Mouse (Mus musculus): ENCODE measurements around the gene Tle4. TPM values are rescaled to one million over a fixed set of nuclear protein-coding genes. Genes with fewer than 3 reads are reported as not detected.

The Tle4 gene
- total and polyA plus RNA-seq, 2 experiments from 2014 or later, result 16.3 to 38.9 TPM

DNA sequence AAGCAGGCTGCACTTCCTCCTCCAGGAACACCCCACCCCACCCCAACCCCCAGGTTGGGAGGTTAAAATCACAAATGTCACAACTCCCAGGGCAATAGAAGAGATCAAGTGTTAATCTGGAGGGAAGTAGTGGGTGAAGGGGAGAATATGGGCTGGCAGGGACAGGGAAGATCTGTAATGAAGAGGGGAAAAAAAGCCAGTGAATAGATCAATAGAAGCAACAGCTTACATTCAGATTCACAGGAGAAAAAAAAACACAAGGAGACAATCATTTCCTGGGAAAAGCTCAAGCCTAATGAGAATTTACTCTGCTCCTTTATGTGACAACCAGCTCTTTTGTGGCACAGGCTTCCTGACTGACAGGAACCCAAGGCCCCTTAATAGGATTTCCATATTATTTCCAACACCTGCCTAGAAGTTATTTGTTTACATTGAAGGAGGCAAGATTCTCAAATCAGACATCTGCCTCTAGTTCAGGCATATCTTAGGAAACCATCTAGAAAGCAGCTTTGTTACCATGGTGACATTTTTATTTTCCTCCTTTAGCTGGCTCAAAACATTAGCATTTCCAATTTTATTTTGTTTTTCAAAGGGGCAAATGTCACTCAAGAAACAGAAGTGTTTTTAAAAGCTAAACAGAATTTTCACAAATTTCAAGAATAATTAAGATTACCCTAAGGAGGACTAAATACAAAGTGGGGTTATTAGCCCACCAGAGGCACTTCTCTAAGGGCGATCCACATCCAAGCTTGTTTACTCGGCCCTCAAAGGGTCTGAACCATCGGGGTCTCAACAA, 90.8 kb downstream of the Tle4 start:
- no peak overlapping the region for H3K27ac ChIP-seq
- H3K36me3 ChIP-seq (ENCODE audit: insufficient read depth, low read length), result no peaks in the 10 kb centered on the region
- peaks cover 25% of the 10 kb centered on the region for H3K4me1 ChIP-seq (ENCODE audit: insufficient read depth, low read length)
- no peak overlapping the region for H3K4me3 ChIP-seq (ENCODE audit: low read length)
- H3K4me2 ChIP-seq (ENCODE audit: low read depth, low read length), result no peak overlapping the region
- H3K9me3 ChIP-seq (ENCODE audit: low read length), result no peaks in the 10 kb centered on the region
- ATAC-seq (no peak), DNase-seq (ENCODE audit: low spot score) (no peak)
- H3K9ac ChIP-seq (replicated peaks; ENCODE audit: low read length), result no peak overlapping the region
- TF ChIP-seq CTCF (IDR thresholded peaks at IDR 0.05; ENCODE audit: low read depth), result no peak
- H3K27me3 ChIP-seq (ENCODE audit: insufficient read depth, low read length), result no peaks in the 10 kb centered on the region
- WGBS, result 32% methylated on average over 3 of the region's 3 CpGs

DNA sequence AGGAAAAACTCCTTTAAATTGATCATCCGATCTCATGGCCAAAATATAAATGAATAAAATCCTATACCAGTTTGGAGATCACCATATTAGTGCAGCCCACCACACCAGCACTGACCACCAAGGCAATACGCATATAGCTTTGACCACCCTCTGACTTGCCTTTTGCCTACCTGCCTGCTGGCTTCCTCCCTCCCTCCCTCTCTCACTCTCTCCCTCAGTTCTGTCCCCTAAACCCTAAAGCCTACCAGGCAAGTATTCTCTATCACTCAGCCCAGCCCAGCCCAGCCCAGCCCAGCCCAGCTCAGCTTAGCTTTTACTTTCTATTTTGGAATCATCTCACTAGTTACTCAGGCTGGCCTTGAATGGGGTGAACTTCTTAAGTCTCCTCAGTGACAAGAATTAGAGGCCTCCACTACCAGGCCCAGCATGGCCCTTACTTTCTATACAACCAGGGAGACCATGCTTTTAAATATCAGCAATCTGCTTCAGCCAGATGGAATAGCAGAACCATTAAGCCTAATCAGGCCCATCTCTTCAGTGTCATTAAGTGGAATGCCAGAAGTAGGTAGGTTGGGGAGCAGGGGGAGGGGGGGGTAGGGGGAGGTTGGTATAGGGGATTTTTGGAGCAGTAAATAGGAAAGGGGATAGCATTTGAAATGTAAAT, 91.8 kb downstream of the Tle4 start:
- 45% methylated on average over 2 of the region's 2 CpGs for WGBS
- Histone ChIP-seq H3K9me3 (ENCODE audit: low read length) (no peaks in the 10 kb centered on the region), H3K4me3 (ENCODE audit: low read length) (no peak overlapping the region), H3K4me1 (ENCODE audit: insufficient read depth, low read length) (peaks cover 25% of the 10 kb centered on the region), H3K27ac (peak overlapping the region; percentile 49; the same call in 1 of the 2 replicates), H3K27me3 (ENCODE audit: insufficient read depth, low read length) (no peaks in the 10 kb centered on the region), H3K36me3 (ENCODE audit: insufficient read depth, low read length) (no peaks in the 10 kb centered on the region), H3K9ac (replicated peaks; ENCODE audit: low read length) (no peak overlapping the region), H3K4me2 (ENCODE audit: low read depth, low read length) (peak overlapping the region; percentile 29)
- no peak for DNase-seq (ENCODE audit: low spot score)
- peak; percentile 48 for ATAC-seq
- TF ChIP-seq CTCF (IDR thresholded peaks at IDR 0.05; ENCODE audit: low read depth), result no peak

DNA sequence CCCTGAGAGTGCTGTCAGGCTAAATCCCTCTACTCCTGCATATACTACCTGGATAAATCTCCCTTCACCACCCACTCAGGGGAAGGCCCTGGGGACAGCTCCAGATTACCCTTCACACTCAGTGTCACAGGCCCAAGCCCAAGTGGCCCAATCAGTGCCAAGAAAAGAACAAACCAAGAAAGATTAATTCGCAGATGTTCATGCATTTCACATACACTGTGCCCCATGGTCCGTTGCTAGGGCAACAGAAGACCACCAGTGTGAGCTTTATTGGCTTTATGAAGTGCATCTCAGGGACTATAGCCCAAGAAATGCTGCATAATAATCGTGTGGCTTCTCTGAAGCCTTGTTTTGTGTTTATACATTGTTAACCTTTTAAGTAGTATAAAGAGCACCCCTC, 92.5 kb downstream of the Tle4 start:
- peaks cover 28% of the 10 kb centered on the region for H3K4me1 ChIP-seq (ENCODE audit: insufficient read depth, low read length)
- H3K9me3 ChIP-seq (ENCODE audit: low read length), result no peaks in the 10 kb centered on the region
- peak; percentile 88 for ATAC-seq
- no peak overlapping the region for H3K4me3 ChIP-seq (ENCODE audit: low read length)
- no peaks in the 10 kb centered on the region for H3K36me3 ChIP-seq (ENCODE audit: insufficient read depth, low read length)
- no peak for TF ChIP-seq CTCF (IDR thresholded peaks at IDR 0.05; ENCODE audit: low read depth)
- WGBS, result 13% methylated on average over 3 of the region's 3 CpGs
- H3K4me2 ChIP-seq (ENCODE audit: low read depth, low read length), result peak overlapping the region; percentile 29
- DNase-seq (ENCODE audit: low spot score), result peak; percentile 82
- H3K9ac ChIP-seq (replicated peaks; ENCODE audit: low read length), result no peak overlapping the region
- H3K27ac ChIP-seq, result peak overlapping the region; percentile 49; the same call in 1 of the 2 replicates
- H3K27me3 ChIP-seq (ENCODE audit: insufficient read depth, low read length), result no peaks in the 10 kb centered on the region

DNA sequence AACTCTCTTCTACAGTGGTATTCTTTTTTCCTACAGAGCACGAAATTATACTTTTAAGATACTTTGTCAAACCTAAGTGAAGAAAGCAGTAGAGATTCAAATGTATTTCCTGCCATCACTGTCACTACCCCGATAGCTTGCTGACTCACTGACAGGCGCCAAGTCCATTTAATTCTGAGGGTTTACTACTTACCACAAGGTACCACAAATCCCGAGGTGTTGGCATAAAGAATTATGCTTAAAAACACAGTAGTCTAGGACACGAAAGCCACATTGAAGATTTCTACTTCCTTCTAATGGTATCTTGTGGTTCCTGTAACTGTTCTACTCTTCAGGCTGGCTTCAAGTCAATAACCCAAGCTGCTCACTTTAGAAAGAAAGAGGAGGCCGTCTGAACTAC, 94.0 kb downstream of the Tle4 start:
- Histone ChIP-seq H3K9ac (replicated peaks; ENCODE audit: low read length) (no peak overlapping the region), H3K4me2 (ENCODE audit: low read depth, low read length) (no peak overlapping the region), H3K4me3 (ENCODE audit: low read length) (no peak overlapping the region), H3K27ac (no peak overlapping the region), H3K27me3 (ENCODE audit: insufficient read depth, low read length) (no peaks in the 10 kb centered on the region), H3K9me3 (ENCODE audit: low read length) (no peaks in the 10 kb centered on the region), H3K36me3 (ENCODE audit: insufficient read depth, low read length) (no peaks in the 10 kb centered on the region), H3K4me1 (ENCODE audit: insufficient read depth, low read length) (peaks cover 33% of the 10 kb centered on the region)
- 83% methylated on average over 6 of the region's 6 CpGs for WGBS
- DNase-seq (ENCODE audit: low spot score) (no peak), ATAC-seq (no peak)
- no peak for TF ChIP-seq CTCF (IDR thresholded peaks at IDR 0.05; ENCODE audit: low read depth)

DNA sequence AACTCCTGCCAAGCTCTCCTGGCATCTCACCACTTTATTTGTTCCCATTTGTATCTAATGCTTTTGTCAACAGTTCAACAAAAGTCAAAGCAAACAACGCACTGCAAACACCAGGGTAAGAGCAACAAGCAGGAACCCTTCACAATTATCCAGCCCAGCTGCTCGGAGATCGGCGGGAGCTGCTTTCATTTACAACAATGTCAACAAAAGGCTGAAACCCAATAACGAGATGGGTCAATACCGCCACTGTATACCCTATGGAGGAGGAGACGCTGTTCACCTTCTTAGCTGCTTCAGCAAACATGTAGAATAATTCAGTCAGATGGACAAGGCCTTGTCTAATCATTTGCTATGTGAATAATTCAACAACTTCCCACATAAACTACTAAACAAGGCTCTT, 95.6 kb downstream of the Tle4 start:
- Histone ChIP-seq H3K27ac (no peak overlapping the region), H3K4me1 (ENCODE audit: insufficient read depth, low read length) (peaks cover 32% of the 10 kb centered on the region), H3K9me3 (ENCODE audit: low read length) (no peaks in the 10 kb centered on the region), H3K4me3 (ENCODE audit: low read length) (no peak overlapping the region), H3K36me3 (ENCODE audit: insufficient read depth, low read length) (no peaks in the 10 kb centered on the region), H3K4me2 (ENCODE audit: low read depth, low read length) (no peak overlapping the region), H3K27me3 (ENCODE audit: insufficient read depth, low read length) (no peaks in the 10 kb centered on the region), H3K9ac (replicated peaks; ENCODE audit: low read length) (no peak overlapping the region)
- DNase-seq (ENCODE audit: low spot score) (no peak), ATAC-seq (no peak)
- 22% methylated on average over 7 of the region's 7 CpGs for WGBS
- TF ChIP-seq CTCF (IDR thresholded peaks at IDR 0.05; ENCODE audit: low read depth), result no peak

DNA sequence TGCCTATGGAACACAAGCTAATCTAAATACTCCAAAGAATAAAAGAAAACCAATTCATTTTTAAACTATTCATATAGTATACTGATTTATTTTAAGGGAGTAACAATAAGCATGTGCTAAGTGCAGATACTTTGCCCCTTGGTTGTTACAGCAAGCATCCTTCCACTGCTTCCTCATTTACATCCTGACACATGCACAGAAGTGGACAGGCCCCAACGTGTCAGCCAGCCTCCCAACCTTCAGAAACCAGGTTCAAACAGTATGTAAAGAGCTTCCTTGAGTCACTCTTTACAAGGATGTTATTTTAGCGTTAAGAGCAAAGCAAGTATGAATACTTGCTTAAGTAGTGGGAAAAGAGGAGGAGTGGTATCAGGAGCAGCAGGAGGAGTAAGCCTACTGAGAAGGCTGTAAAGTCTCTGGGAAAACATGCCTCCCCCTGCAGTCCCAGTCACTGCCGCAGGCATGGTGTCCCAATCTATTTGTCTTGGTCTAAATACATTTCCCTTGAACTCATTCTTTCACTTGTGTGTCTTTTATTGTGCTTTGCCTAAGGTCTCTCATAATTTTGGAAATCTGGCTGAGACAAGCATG, 97.9 kb downstream of the Tle4 start:
- no peak for TF ChIP-seq CTCF (IDR thresholded peaks at IDR 0.05; ENCODE audit: low read depth)
- 40% methylated on average over 3 of the region's 3 CpGs for WGBS
- H3K4me2 ChIP-seq (ENCODE audit: low read depth, low read length), result no peak overlapping the region
- peaks cover 14% of the 10 kb centered on the region; the same call in 1 of the 2 replicates for H3K4me1 ChIP-seq (ENCODE audit: insufficient read depth, low read length)
- no peak overlapping the region for H3K27ac ChIP-seq
- DNase-seq (ENCODE audit: low spot score) (no peak), ATAC-seq (no peak)
- H3K27me3 ChIP-seq (ENCODE audit: insufficient read depth, low read length), result no peaks in the 10 kb centered on the region
- no peaks in the 10 kb centered on the region for H3K9me3 ChIP-seq (ENCODE audit: low read length)
- H3K4me3 ChIP-seq (ENCODE audit: low read length), result no peak overlapping the region
- H3K9ac ChIP-seq (replicated peaks; ENCODE audit: low read length), result no peak overlapping the region
- H3K36me3 ChIP-seq (ENCODE audit: insufficient read depth, low read length), result no peaks in the 10 kb centered on the region
